Mouse (Mus musculus): ENCODE results near the gene Gm6034. TPM values are rescaled to one million over a fixed set of nuclear protein-coding genes. Genes with fewer than 3 reads are reported as not detected.
A peak's percentile ranks its signal among the peaks of the same experiment; 100 is the strongest.
"Not testable (repeated sequence)": the region's sequence is repeated elsewhere in the genome, so short reads cannot be mapped to it uniquely, and the experiment has no call there.

Gene Gm6034
- polyA plus RNA-seq (2015; fragmentation: Nextera tagmentation; extraction: Ambion mirVana): not detected in 2 replicates

GRCm38 (mm10) chr17:36042610-36043169, at the start of gene Gm6034, which contains the start of gene H2-T22:
TSS of gene Gm6034 (plus strand) at chr17:36042961.
TSS of gene H2-T22 (minus strand) at chr17:36042747.
- not testable (repeated sequence) for H3K27me3 ChIP-seq (replicated peaks); H3K9me3 ChIP-seq; H3K36me3 ChIP-seq; H3K4me1 ChIP-seq
- ATAC-seq (ENCODE audit: extremely low read depth, insufficient number of reproducible peaks, low FRiP score, low TSS enrichment): peak; percentile 86
- WGBS: 2% methylated on average over 12 of the region's 12 CpGs
- peak within 1 kb of the TSS; percentile 81 for H3K9ac ChIP-seq
- H3K27ac ChIP-seq (replicated peaks): peak within 1 kb of the TSS; percentile 59; the same call in 1 of the 2 replicates
- H3K4me3 ChIP-seq: peak within 1 kb of the TSS; percentile 57
- peak within 1 kb of the TSS; percentile 80 for H3K4me2 ChIP-seq

- peak; percentile 26; the same call in 1 of the 2 replicates for ATAC-seq (ENCODE audit: extremely low read depth, insufficient number of reproducible peaks, low FRiP score, low TSS enrichment)
- H3K4me2 ChIP-seq: peak overlapping the region; percentile 81
- H3K27ac ChIP-seq (replicated peaks): no peak overlapping the region
- peaks cover 26% of the 10 kb centered on the region for H3K4me1 ChIP-seq
- H3K27me3 ChIP-seq (replicated peaks): no peaks in the 10 kb centered on the region
- no peaks in the 10 kb centered on the region for H3K9me3 ChIP-seq
- H3K4me3 ChIP-seq: peak overlapping the region; percentile 69
- 5% methylated on average over 17 of the region's 17 CpGs for WGBS
- 0 out of 2 replicates have a peak overlapping the region, but pooled peaks have one; percentile 33 for H3K9ac ChIP-seq
- H3K36me3 ChIP-seq: peaks cover 13% of the 10 kb centered on the region
Observed at GRCm38 (mm10) chr17:35993675-35994074, 49.1 kb upstream of the Gm6034 start.

GRCm38 (mm10) chr17:35994175-35994878, 48.4 kb upstream of the Gm6034 start:
- peaks cover 6% of the 10 kb centered on the region for H3K36me3 ChIP-seq
- no peaks in the 10 kb centered on the region for H3K9me3 ChIP-seq
- H3K4me3 ChIP-seq: peak overlapping the region; percentile 69
- H3K27me3 ChIP-seq (replicated peaks): no peaks in the 10 kb centered on the region
- peaks cover 31% of the 10 kb centered on the region for H3K4me1 ChIP-seq
- ATAC-seq (ENCODE audit: extremely low read depth, insufficient number of reproducible peaks, low FRiP score, low TSS enrichment): peak; percentile 47; the same call in 1 of the 2 replicates
- peak overlapping the region; percentile 70 for H3K27ac ChIP-seq (replicated peaks)
- H3K9ac ChIP-seq: peak overlapping the region; percentile 83
- 1% methylated on average over 31 of the region's 31 CpGs for WGBS
- H3K4me2 ChIP-seq: peak overlapping the region; percentile 81

GRCm38 (mm10) chr17:35994879-35995240, 47.9 kb upstream of the Gm6034 start:
- Histone ChIP-seq H3K4me2 (peak overlapping the region; percentile 81), H3K4me3 (peak overlapping the region; percentile 69), H3K4me1 (peaks cover 32% of the 10 kb centered on the region), H3K27me3 (replicated peaks) (no peaks in the 10 kb centered on the region), H3K27ac (replicated peaks) (peak overlapping the region; percentile 70), H3K9ac (peak overlapping the region; percentile 83), H3K9me3 (no peaks in the 10 kb centered on the region), H3K36me3 (peaks cover under 1% of the 10 kb centered on the region; the same call in 1 of the 2 replicates)
- no peak for ATAC-seq (ENCODE audit: extremely low read depth, insufficient number of reproducible peaks, low FRiP score, low TSS enrichment)
- WGBS: 2% methylated on average over 14 of the region's 14 CpGs

DNA sequence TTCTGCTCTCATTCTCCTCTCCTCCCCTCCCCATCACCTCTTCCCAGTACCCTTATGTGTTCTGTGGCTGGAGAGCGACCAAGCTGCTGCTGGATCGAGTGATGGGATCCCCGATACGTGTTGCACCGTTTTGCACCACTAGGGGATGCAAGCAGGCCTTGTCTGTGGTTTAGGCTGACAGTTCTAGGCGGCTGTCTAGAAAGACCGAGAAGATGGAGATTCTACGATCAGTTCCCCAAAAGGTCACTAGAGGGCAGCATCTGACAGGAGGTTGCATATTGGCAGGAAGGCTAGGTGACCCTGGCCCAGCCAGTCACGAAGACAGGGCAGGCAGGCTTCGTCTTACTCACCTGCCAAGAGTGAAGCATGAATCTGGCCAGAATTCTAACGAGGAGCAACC, 45.8 kb upstream of the Gm6034 start:
- 6% methylated on average over 11 of the region's 11 CpGs for WGBS
- ATAC-seq (ENCODE audit: extremely low read depth, insufficient number of reproducible peaks, low FRiP score, low TSS enrichment): peak; percentile 18; the same call in 1 of the 2 replicates

GRCm38 (mm10) chr17:35997713-35998510, 44.8 kb upstream of the Gm6034 start:
- peak overlapping the region; percentile 47 for H3K4me2 ChIP-seq

More for the DNA sequence above, 45.8 kb upstream of the Gm6034 start:
- peak overlapping the region; percentile 47 for H3K4me2 ChIP-seq
- H3K9me3 ChIP-seq: no peaks in the 10 kb centered on the region
- no peaks in the 10 kb centered on the region for H3K27me3 ChIP-seq (replicated peaks)
- no peaks in the 10 kb centered on the region for H3K36me3 ChIP-seq
- H3K9ac ChIP-seq: 0 out of 2 replicates have a peak overlapping the region, but pooled peaks have one; percentile 42
- peaks cover 29% of the 10 kb centered on the region for H3K4me1 ChIP-seq
- H3K4me3 ChIP-seq: no peak overlapping the region
- H3K27ac ChIP-seq (replicated peaks): no peak overlapping the region

GRCm38 (mm10) chr17:35998545-35999305, 44.0 kb upstream of the Gm6034 start:
- WGBS: 69% methylated on average over 6 of the region's 6 CpGs
- peaks cover 28% of the 10 kb centered on the region for H3K4me1 ChIP-seq
- H3K36me3 ChIP-seq: no peaks in the 10 kb centered on the region; the same call in 1 of the 2 replicates
- ATAC-seq (ENCODE audit: extremely low read depth, insufficient number of reproducible peaks, low FRiP score, low TSS enrichment): no peak
- H3K4me3 ChIP-seq: peak overlapping the region; percentile 28
- H3K9me3 ChIP-seq: no peaks in the 10 kb centered on the region
- no peak overlapping the region for H3K27ac ChIP-seq (replicated peaks)
- peak overlapping the region; percentile 47 for H3K4me2 ChIP-seq
- H3K27me3 ChIP-seq (replicated peaks): no peaks in the 10 kb centered on the region
- H3K9ac ChIP-seq: 0 out of 2 replicates have a peak overlapping the region, but pooled peaks have one; percentile 24

More at GRCm38 (mm10) chr17:35997713-35998510, 44.8 kb upstream of the Gm6034 start:
- no peaks in the 10 kb centered on the region for H3K27me3 ChIP-seq (replicated peaks)
- no peaks in the 10 kb centered on the region; the same call in 1 of the 2 replicates for H3K36me3 ChIP-seq
- ATAC-seq (ENCODE audit: extremely low read depth, insufficient number of reproducible peaks, low FRiP score, low TSS enrichment): no peak
- H3K9ac ChIP-seq: peak overlapping the region; percentile 42
- 52% methylated on average over 12 of the region's 12 CpGs for WGBS
- no peak overlapping the region for H3K27ac ChIP-seq (replicated peaks)
- H3K4me1 ChIP-seq: peaks cover 28% of the 10 kb centered on the region
- no peaks in the 10 kb centered on the region for H3K9me3 ChIP-seq
- peak overlapping the region; percentile 28 for H3K4me3 ChIP-seq

- Histone ChIP-seq H3K4me2 (peak overlapping the region; percentile 47), H3K27me3 (replicated peaks) (no peaks in the 10 kb centered on the region), H3K36me3 (no peaks in the 10 kb centered on the region; the same call in 1 of the 2 replicates), H3K27ac (replicated peaks) (no peak overlapping the region), H3K4me1 (peaks cover 28% of the 10 kb centered on the region), H3K9me3 (no peaks in the 10 kb centered on the region), H3K4me3 (peak overlapping the region; percentile 16), H3K9ac (no peak overlapping the region)
- no peak for ATAC-seq (ENCODE audit: extremely low read depth, insufficient number of reproducible peaks, low FRiP score, low TSS enrichment)
- WGBS: 61% methylated on average over 7 of the region's 7 CpGs
Observed at GRCm38 (mm10) chr17:35999356-35999755, 43.4 kb upstream of the Gm6034 start.

- Histone ChIP-seq H3K9ac (no peak overlapping the region), H3K27ac (replicated peaks) (0 out of 2 replicates have a peak overlapping the region, but pooled peaks have one; percentile 5), H3K36me3 (no peaks in the 10 kb centered on the region; the same call in 1 of the 2 replicates), H3K4me2 (peak overlapping the region; percentile 47), H3K9me3 (no peaks in the 10 kb centered on the region), H3K27me3 (replicated peaks) (no peaks in the 10 kb centered on the region), H3K4me3 (no peak overlapping the region), H3K4me1 (peaks cover 21% of the 10 kb centered on the region)
- WGBS: 83% methylated on average over 4 of the region's 4 CpGs
- no peak for ATAC-seq (ENCODE audit: extremely low read depth, insufficient number of reproducible peaks, low FRiP score, low TSS enrichment)
Observed at GRCm38 (mm10) chr17:36000349-36000748, 42.4 kb upstream of the Gm6034 start.

DNA sequence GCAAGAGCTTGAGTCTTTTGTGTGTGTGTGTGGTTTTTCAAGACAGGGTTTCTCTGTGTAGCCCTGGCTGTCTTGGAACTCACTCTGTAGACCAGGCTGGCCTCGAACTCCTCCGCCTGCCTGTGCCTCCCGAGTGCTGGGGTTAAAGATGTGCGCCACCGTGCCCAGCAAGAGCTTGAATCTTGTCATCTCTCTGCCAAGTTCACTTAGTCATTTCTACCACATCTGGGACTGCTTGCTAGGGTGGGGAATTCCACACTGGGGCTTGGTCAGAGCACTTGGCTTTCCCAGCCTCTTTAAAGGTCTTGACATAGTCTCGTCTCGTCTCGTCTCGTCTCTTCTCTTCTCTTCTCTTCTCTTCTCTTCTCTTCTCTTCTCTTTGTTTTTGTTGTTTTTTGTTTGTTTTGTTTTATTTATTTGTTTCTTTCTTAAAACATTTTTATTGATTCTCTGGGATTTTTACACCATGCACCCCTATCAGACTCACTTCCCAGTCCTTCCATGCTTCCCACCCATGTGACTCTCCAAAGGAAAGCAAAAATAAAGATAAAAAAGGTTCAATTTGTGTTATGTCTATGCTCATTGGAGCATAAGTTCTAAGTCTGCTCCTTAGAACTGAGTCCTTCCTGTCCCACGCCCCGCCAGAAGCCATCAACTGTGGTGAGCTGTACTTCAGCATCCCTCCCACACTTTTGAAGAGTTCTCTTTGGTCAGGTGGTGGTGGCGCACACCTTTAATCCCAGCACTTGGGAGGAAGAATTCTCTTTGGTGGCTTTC, 41.5 kb upstream of the Gm6034 start:
- Histone ChIP-seq H3K9ac (no peak overlapping the region), H3K27ac (replicated peaks) (peak overlapping the region; percentile 5; the same call in 1 of the 2 replicates), H3K36me3 (peaks cover 6% of the 10 kb centered on the region), H3K9me3 (0 out of 2 replicates have a peak, but pooled peaks cover under 1% of the 10 kb centered on the region), H3K27me3 (replicated peaks) (no peaks in the 10 kb centered on the region), H3K4me3 (no peak overlapping the region), H3K4me2 (peak overlapping the region; percentile 47; the same call in 1 of the 2 replicates), H3K4me1 (peaks cover 18% of the 10 kb centered on the region)
- WGBS: 94% methylated on average over 12 of the region's 12 CpGs
- no peak for ATAC-seq (ENCODE audit: extremely low read depth, insufficient number of reproducible peaks, low FRiP score, low TSS enrichment)

All from heart, embryonic 13.5 days (tissue).